Mouse (Mus musculus) olfactory bulb, adult 2 months (tissue): ENCODE results near the gene Rapgef5.

Source experiments
- CTCF ChIP-seq: fragments of 200-500 bp; IDR thresholded peaks from 2 replicates; pipeline ENCODE4 v1.5.1; 2012; ENCODE audit warnings: low read depth, mild to moderate bottlenecking, low read length, moderate library complexity; ENCODE audit not compliant: insufficient read depth
- POLR2A ChIP-seq: fragments of 200-500 bp; IDR thresholded peaks from 2 replicates; pipeline ENCODE4 v1.6.1; 2012; ENCODE audit warnings: mild to moderate bottlenecking, low read depth, low read length, moderate library complexity; ENCODE audit not compliant: insufficient read depth

DNA sequence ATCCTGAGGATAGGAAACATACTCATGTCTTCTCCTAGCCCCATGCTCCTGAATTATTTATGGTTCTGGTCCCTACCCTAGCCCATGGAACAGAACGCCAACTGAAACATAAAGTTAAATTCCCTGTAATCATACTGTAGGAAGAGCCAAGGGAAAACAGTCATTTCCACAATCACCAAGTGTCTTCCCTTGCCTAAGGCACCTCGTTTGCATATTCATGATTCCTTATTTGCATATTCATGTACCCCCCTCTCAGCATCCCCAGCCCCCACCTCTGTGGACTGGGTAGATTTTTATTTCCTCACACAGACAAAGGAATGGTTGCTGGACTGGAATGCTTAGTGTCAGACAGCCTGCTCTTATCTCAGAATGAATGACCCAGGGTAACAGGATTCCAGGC, 220.6 kb downstream of the Rapgef5 start:
- TF ChIP-seq CTCF (no peak), POLR2A (no peak)
